Mouse (Mus musculus): ENCODE data around the gene Cd79a.

DNA sequence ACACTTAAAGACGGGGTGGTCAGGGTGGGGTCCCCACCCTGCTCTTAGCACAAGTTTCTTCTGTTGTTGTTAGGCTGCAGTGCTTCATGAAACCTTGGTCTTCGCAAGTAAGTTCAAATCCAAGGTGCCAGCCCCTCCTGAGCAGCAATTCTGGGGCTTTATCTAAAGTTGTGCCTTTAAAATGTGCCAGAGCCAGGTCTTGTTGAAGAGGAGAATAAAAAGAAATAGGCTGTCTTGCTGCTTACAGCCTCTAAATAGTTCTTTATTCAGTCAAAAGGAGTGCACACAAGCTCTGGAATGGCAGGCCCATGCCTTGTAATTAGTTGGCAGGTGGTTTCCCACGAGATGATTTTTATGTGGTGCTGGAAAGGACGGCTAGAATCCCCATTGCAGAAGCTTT is 10.1 kb upstream of the Cd79a start:
- TF ChIP-seq CTCF (IDR thresholded peaks at IDR 0.05; ENCODE audit: low read depth) (no peak), EP300 (IDR thresholded peaks at IDR 0.05; ENCODE audit: low read depth) (no peak)
